Mouse (Mus musculus): ENCODE results near the gene Il1rl1. TPM values are rescaled to one million over a fixed set of nuclear protein-coding genes. Genes with fewer than 3 reads are reported as not detected.

The Il1rl1 gene
- polyA plus RNA-seq, 1 experiment from 2014 or later: 0.05 TPM

GRCm38 (mm10) chr1:40427901-40428300, 1.5 kb upstream of the Il1rl1 start:
- H3K9me3 ChIP-seq (ENCODE audit: control insufficient read depth, low read length): no peaks in the 10 kb centered on the region
- H3K4me1 ChIP-seq (replicated peaks; ENCODE audit: control insufficient read depth, insufficient read depth, low read length): no peaks in the 10 kb centered on the region
- WGBS: 92% methylated on average over 1 of the region's 1 CpGs
- ATAC-seq (replicated peaks; ENCODE audit: low FRiP score) (no peak), DNase-seq (ENCODE audit: low spot score) (no peak)
- no peaks in the 10 kb centered on the region for H3K36me3 ChIP-seq (ENCODE audit: control insufficient read depth, insufficient read depth, low read length)
- no peak overlapping the region for H3K4me2 ChIP-seq (ENCODE audit: low read depth, low read length, severe bottlenecking)
- no peak overlapping the region for H3K4me3 ChIP-seq (ENCODE audit: low read depth, low read length)
- H3K27me3 ChIP-seq (ENCODE audit: control insufficient read depth, insufficient read depth, low read length): no peaks in the 10 kb centered on the region
- H3K27ac ChIP-seq (ENCODE audit: low read depth, low read length): no peak overlapping the region
- H3K9ac ChIP-seq (ENCODE audit: low read length): no peak overlapping the region

GRCm38 (mm10) chr1:40430143-40430834, 919 bp downstream of the Il1rl1 start:
- Histone ChIP-seq H3K36me3 (ENCODE audit: control insufficient read depth, insufficient read depth, low read length) (no peaks in the 10 kb centered on the region), H3K27ac (ENCODE audit: low read depth, low read length) (no peak overlapping the region), H3K9ac (ENCODE audit: low read length) (no peak overlapping the region), H3K4me3 (ENCODE audit: low read depth, low read length) (no peak overlapping the region), H3K4me2 (ENCODE audit: low read depth, low read length, severe bottlenecking) (no peak overlapping the region), H3K4me1 (replicated peaks; ENCODE audit: control insufficient read depth, insufficient read depth, low read length) (no peaks in the 10 kb centered on the region), H3K9me3 (ENCODE audit: control insufficient read depth, low read length) (no peaks in the 10 kb centered on the region), H3K27me3 (ENCODE audit: control insufficient read depth, insufficient read depth, low read length) (no peaks in the 10 kb centered on the region)
- DNase-seq (ENCODE audit: low spot score): no peak
- no peak for ATAC-seq (replicated peaks; ENCODE audit: low FRiP score)
- 76% methylated on average over 4 of the region's 4 CpGs for WGBS

- Histone ChIP-seq H3K4me2 (ENCODE audit: low read depth, low read length, severe bottlenecking) (no peak overlapping the region), H3K9ac (ENCODE audit: low read length) (no peak overlapping the region), H3K36me3 (ENCODE audit: control insufficient read depth, insufficient read depth, low read length) (no peaks in the 10 kb centered on the region), H3K4me3 (ENCODE audit: low read depth, low read length) (no peak overlapping the region), H3K27me3 (ENCODE audit: control insufficient read depth, insufficient read depth, low read length) (no peaks in the 10 kb centered on the region), H3K9me3 (ENCODE audit: control insufficient read depth, low read length) (no peaks in the 10 kb centered on the region), H3K4me1 (replicated peaks; ENCODE audit: control insufficient read depth, insufficient read depth, low read length) (no peaks in the 10 kb centered on the region), H3K27ac (ENCODE audit: low read depth, low read length) (no peak overlapping the region)
- ATAC-seq (replicated peaks; ENCODE audit: low FRiP score): no peak
- no peak for DNase-seq (ENCODE audit: low spot score)
- 90% methylated on average over 2 of the region's 2 CpGs for WGBS
Measured at GRCm38 (mm10) chr1:40432169-40432568, 2.8 kb downstream of the Il1rl1 start.

GRCm38 (mm10) chr1:40435936-40436335, 6.6 kb downstream of the Il1rl1 start:
- Histone ChIP-seq H3K9ac (ENCODE audit: low read length) (no peak overlapping the region), H3K27me3 (ENCODE audit: control insufficient read depth, insufficient read depth, low read length) (no peaks in the 10 kb centered on the region), H3K4me1 (replicated peaks; ENCODE audit: control insufficient read depth, insufficient read depth, low read length) (no peaks in the 10 kb centered on the region), H3K9me3 (ENCODE audit: control insufficient read depth, low read length) (no peaks in the 10 kb centered on the region), H3K4me3 (ENCODE audit: low read depth, low read length) (no peak overlapping the region), H3K4me2 (ENCODE audit: low read depth, low read length, severe bottlenecking) (no peak overlapping the region), H3K27ac (ENCODE audit: low read depth, low read length) (no peak overlapping the region), H3K36me3 (ENCODE audit: control insufficient read depth, insufficient read depth, low read length) (no peaks in the 10 kb centered on the region)
- no peak for DNase-seq (ENCODE audit: low spot score)
- 79% methylated on average over 3 of the region's 3 CpGs for WGBS
- ATAC-seq (replicated peaks; ENCODE audit: low FRiP score): no peak

GRCm38 (mm10) chr1:40437340-40437739, 8.0 kb downstream of the Il1rl1 start:
- ATAC-seq (replicated peaks; ENCODE audit: low FRiP score) (no peak), DNase-seq (ENCODE audit: low spot score) (no peak)
- H3K4me1 ChIP-seq (replicated peaks; ENCODE audit: control insufficient read depth, insufficient read depth, low read length): no peaks in the 10 kb centered on the region
- WGBS: 91% methylated on average over 2 of the region's 2 CpGs
- H3K4me3 ChIP-seq (ENCODE audit: low read depth, low read length): no peak overlapping the region
- H3K36me3 ChIP-seq (ENCODE audit: control insufficient read depth, insufficient read depth, low read length): no peaks in the 10 kb centered on the region
- H3K9ac ChIP-seq (ENCODE audit: low read length): no peak overlapping the region
- no peak overlapping the region for H3K4me2 ChIP-seq (ENCODE audit: low read depth, low read length, severe bottlenecking)
- no peaks in the 10 kb centered on the region for H3K27me3 ChIP-seq (ENCODE audit: control insufficient read depth, insufficient read depth, low read length)
- no peaks in the 10 kb centered on the region for H3K9me3 ChIP-seq (ENCODE audit: control insufficient read depth, low read length)
- no peak overlapping the region for H3K27ac ChIP-seq (ENCODE audit: low read depth, low read length)

- Histone ChIP-seq H3K9ac (ENCODE audit: low read length) (no peak overlapping the region), H3K27ac (ENCODE audit: low read depth, low read length) (no peak overlapping the region), H3K27me3 (ENCODE audit: control insufficient read depth, insufficient read depth, low read length) (no peaks in the 10 kb centered on the region), H3K4me2 (ENCODE audit: low read depth, low read length, severe bottlenecking) (no peak overlapping the region), H3K4me1 (replicated peaks; ENCODE audit: control insufficient read depth, insufficient read depth, low read length) (no peaks in the 10 kb centered on the region), H3K36me3 (ENCODE audit: control insufficient read depth, insufficient read depth, low read length) (no peaks in the 10 kb centered on the region), H3K9me3 (ENCODE audit: control insufficient read depth, low read length) (no peaks in the 10 kb centered on the region), H3K4me3 (ENCODE audit: low read depth, low read length) (no peak overlapping the region)
- WGBS: 79% methylated on average over 8 of the region's 8 CpGs
- DNase-seq (ENCODE audit: low spot score): no peak
- ATAC-seq (replicated peaks; ENCODE audit: low FRiP score): no peak
Measured at GRCm38 (mm10) chr1:40439504-40439903, 10.1 kb downstream of the Il1rl1 start.

- Histone ChIP-seq H3K36me3 (ENCODE audit: control insufficient read depth, insufficient read depth, low read length) (no peaks in the 10 kb centered on the region), H3K27me3 (ENCODE audit: control insufficient read depth, insufficient read depth, low read length) (no peaks in the 10 kb centered on the region), H3K4me3 (ENCODE audit: low read depth, low read length) (no peak overlapping the region), H3K9me3 (ENCODE audit: control insufficient read depth, low read length) (no peaks in the 10 kb centered on the region), H3K4me1 (replicated peaks; ENCODE audit: control insufficient read depth, insufficient read depth, low read length) (no peaks in the 10 kb centered on the region), H3K4me2 (ENCODE audit: low read depth, low read length, severe bottlenecking) (no peak overlapping the region), H3K9ac (ENCODE audit: low read length) (no peak overlapping the region), H3K27ac (ENCODE audit: low read depth, low read length) (no peak overlapping the region)
- DNase-seq (ENCODE audit: low spot score) (no peak), ATAC-seq (replicated peaks; ENCODE audit: low FRiP score) (no peak)
- 91% methylated on average over 3 of the region's 3 CpGs for WGBS
Measured at GRCm38 (mm10) chr1:40444800-40445199, 15.4 kb downstream of the Il1rl1 start.

- Histone ChIP-seq H3K27me3 (ENCODE audit: control insufficient read depth, insufficient read depth, low read length) (no peaks in the 10 kb centered on the region), H3K36me3 (ENCODE audit: control insufficient read depth, insufficient read depth, low read length) (no peaks in the 10 kb centered on the region), H3K4me3 (ENCODE audit: low read depth, low read length) (no peak within 1 kb of the TSS), H3K9ac (ENCODE audit: low read length) (no peak within 1 kb of the TSS), H3K4me2 (ENCODE audit: low read depth, low read length, severe bottlenecking) (no peak within 1 kb of the TSS), H3K27ac (ENCODE audit: low read depth, low read length) (no peak within 1 kb of the TSS), H3K9me3 (ENCODE audit: control insufficient read depth, low read length) (no peaks in the 10 kb centered on the region), H3K4me1 (replicated peaks; ENCODE audit: control insufficient read depth, insufficient read depth, low read length) (no peaks in the 10 kb centered on the region)
- ATAC-seq (replicated peaks; ENCODE audit: low FRiP score) (no peak), DNase-seq (ENCODE audit: low spot score) (no peak)
- WGBS: 47% methylated on average over 20 of the region's 20 CpGs
Measured at GRCm38 (mm10) chr1:40465477-40466430, 36.4 kb downstream of the Il1rl1 start, which contains the start of gene Il18r1. Il18r1 (plus strand) TSS chr1:40465552.

Measured in forebrain, embryonic 11.5 days (tissue).